33 mouse cellular contexts compared by ENCODE assay signal in the genomic region with DNA sequence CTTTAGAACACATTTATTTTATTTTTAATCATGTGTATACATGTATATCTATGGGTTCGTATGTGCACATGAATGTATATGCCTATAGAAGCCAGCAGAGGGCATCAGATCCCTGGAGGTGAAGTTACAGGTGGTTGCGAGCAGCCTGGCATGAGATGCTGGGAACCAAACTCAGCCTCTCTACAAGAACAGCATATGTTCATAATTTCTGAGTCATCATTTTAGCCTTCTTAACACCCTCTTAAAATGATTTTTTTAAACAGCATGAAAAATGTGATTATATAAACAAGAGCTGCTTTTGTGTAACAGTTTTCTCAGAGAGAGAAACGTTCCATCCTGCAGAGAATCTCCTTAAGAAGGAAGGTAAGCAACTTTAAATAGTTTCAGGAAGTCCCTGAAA. TPM values are rescaled to one million over a fixed set of nuclear protein-coding genes. Genes with fewer than 3 reads are reported as not detected.
DNase-seq lines count a peak whose midpoint lies in the region; ATAC-seq and TF ChIP-seq lines count a peak whose summit lies in the region.
"Had no signal": no experiment of that assay in that cellular context is flagged by ENCODE, and none has a peak within 500 bp of the region (broad histone marks: within the 10 kb centered on the region; RNA-seq: fewer than 3 reads in every experiment).

No protein-coding gene starts in this region.

- no peak overlapping the region for H3K27ac ChIP-seq in heart, adult 2 months
- H3K27ac ChIP-seq in liver, embryonic 11.5 days (ENCODE audit: low read depth, low read length), result no peak overlapping the region
- no peak overlapping the region for H3K27ac ChIP-seq in liver, postnatal 0 days (ENCODE audit: low read depth)
- no peak overlapping the region for H3K27ac ChIP-seq in ES-E14 (ENCODE audit: insufficient read depth, low read depth, low read length, poor library complexity, severe bottlenecking)
- H3K27ac ChIP-seq: forebrain, embryonic 10.5 days; forebrain, embryonic 15.5 days; hindbrain, embryonic 10.5 days; intestine, embryonic 15.5 days; left cerebral cortex, adult 2 months; limb, embryonic 12.5 days; midbrain, embryonic 13.5 days had no signal

- no peak overlapping the region for H3K4me3 ChIP-seq in heart, adult 2 months
- H3K4me3 ChIP-seq in liver, embryonic 11.5 days (ENCODE audit: low read depth, low read length), result no peak overlapping the region
- no peak overlapping the region for H3K4me3 ChIP-seq in liver, postnatal 0 days (ENCODE audit: low read depth, low read length)
- no peak overlapping the region for H3K4me3 ChIP-seq in ES-E14 (ENCODE audit: insufficient read depth in 1 of 2, low read depth in 1 of 2, low read length in 2 of 2, poor library complexity in 1 of 2, severe bottlenecking in 1 of 2)
- H3K4me3 ChIP-seq: forebrain, embryonic 10.5 days; forebrain, embryonic 15.5 days; hindbrain, embryonic 10.5 days; intestine, embryonic 15.5 days; left cerebral cortex, adult 2 months; limb, embryonic 12.5 days; megakaryocyte, embryonic 14.5 days; midbrain, embryonic 13.5 days had no signal

- H3K4me2 ChIP-seq in liver, embryonic 11.5 days, result no peak overlapping the region
- H3K4me2 ChIP-seq in liver, postnatal 0 days (ENCODE audit: low read depth, low read length), result no peak overlapping the region
- H3K4me2 ChIP-seq: forebrain, embryonic 15.5 days; intestine, embryonic 15.5 days; limb, embryonic 12.5 days; midbrain, embryonic 13.5 days had no signal

- no peaks in the 10 kb centered on the region for H3K27me3 ChIP-seq in heart, adult 2 months (ENCODE audit: control insufficient read depth, insufficient read depth, low read length)
- H3K27me3 ChIP-seq in liver, embryonic 11.5 days (replicated peaks; ENCODE audit: control insufficient read depth, insufficient read depth, low read length), result no peaks in the 10 kb centered on the region
- H3K27me3 ChIP-seq in liver, postnatal 0 days (ENCODE audit: insufficient read depth, low read length), result no peaks in the 10 kb centered on the region
- H3K27me3 ChIP-seq: forebrain, embryonic 15.5 days; intestine, embryonic 15.5 days; limb, embryonic 12.5 days; midbrain, embryonic 13.5 days had no signal

- DNase-seq in heart, adult 11 months, result peak; percentile 41
- DNase-seq in heart, adult 2 months, result no peak
- DNase-seq in liver, embryonic 11.5 days (ENCODE audit: low spot score), result peak; percentile 14
- no peak for DNase-seq in liver, postnatal 0 days
- DNase-seq in ES-E14 (ENCODE audit: low read depth, low spot score), result no peak
- DNase-seq in brain, embryonic 14.5 days (ENCODE audit: low read depth), result no peak
- DNase-seq in spleen, adult 18-20 months, result no peak
- DNase-seq: adrenal gland, adult 2 months; adrenal gland, postnatal 36 days; cerebellum, adult 2 months; cerebellum, postnatal 25 days; gastrocnemius, postnatal 25 days; heart, adult 18-20 months; heart, postnatal 14 days; kidney, adult 2 months; lung, postnatal 4 days; right cerebral cortex, postnatal 14 days; thymus, adult 2 months; thymus, postnatal 36 days had no signal

- TF ChIP-seq POLR2A in heart, adult 2 months (IDR thresholded peaks at IDR 0.05; ENCODE audit: insufficient read depth, low read depth, low read length), result no peak
- no peak for TF ChIP-seq POLR2A in brain, embryonic 14.5 days (IDR thresholded peaks at IDR 0.05; ENCODE audit: borderline replicate concordance, extremely low read depth, insufficient read depth, insufficient read length, poor library complexity, severe bottlenecking)

- peaks cover 5% of the 10 kb centered on the region for H3K36me3 ChIP-seq in heart, adult 2 months (ENCODE audit: control insufficient read depth, insufficient read depth, low read length)
- H3K36me3 ChIP-seq in liver, embryonic 11.5 days (ENCODE audit: control insufficient read depth, insufficient read depth, low read length), result no peaks in the 10 kb centered on the region
- H3K36me3 ChIP-seq in liver, postnatal 0 days (replicated peaks; ENCODE audit: insufficient read depth, low read length), result no peaks in the 10 kb centered on the region
- H3K36me3 ChIP-seq in ES-E14 (ENCODE audit: control insufficient read depth, insufficient read depth, low read length, poor library complexity, severe bottlenecking), result no peaks in the 10 kb centered on the region
- H3K36me3 ChIP-seq: forebrain, embryonic 10.5 days; forebrain, embryonic 15.5 days; hindbrain, embryonic 10.5 days; intestine, embryonic 15.5 days; limb, embryonic 12.5 days; midbrain, embryonic 13.5 days had no signal

- TF ChIP-seq CTCF in heart, adult 2 months (IDR thresholded peaks at IDR 0.05), result no peak
- TF ChIP-seq CTCF in liver, postnatal 0 days (IDR thresholded peaks at IDR 0.05; ENCODE audit: low read depth), result no peak
- 0 out of 2 replicates have a peak, but pooled peaks have one; percentile 2 for TF ChIP-seq CTCF in brain, embryonic 14.5 days (IDR thresholded peaks at IDR 0.05; ENCODE audit: borderline replicate concordance, extremely low read depth, insufficient read depth, insufficient read length)

- 89% methylated on average over 3 of the region's 3 CpGs for WGBS in heart, adult 2 months
- 84% methylated on average over 3 of the region's 3 CpGs for WGBS in liver, embryonic 11.5 days
- 77% methylated on average over 3 of the region's 3 CpGs for WGBS in liver, postnatal 0 days (ENCODE audit: insufficient replicate concordance)

- no peak for TF ChIP-seq EP300 in heart, adult 2 months (IDR thresholded peaks at IDR 0.05; ENCODE audit: insufficient read depth, low read depth, low read length)
- TF ChIP-seq EP300 in liver, postnatal 0 days (IDR thresholded peaks at IDR 0.05; ENCODE audit: low read depth), result no peak

- no peak for ATAC-seq in liver, embryonic 11.5 days (replicated peaks; ENCODE audit: low FRiP score)
- no peak for ATAC-seq in liver, postnatal 0 days
- no peak for ATAC-seq in erythroid progenitor cell, adult 5-6 weeks (replicated peaks; ENCODE audit: low FRiP score, poor library complexity, severe bottlenecking)
- ATAC-seq: activated CD4-positive, CD25-positive, alpha-beta regulatory T cell, adult 4 months; forebrain, embryonic 15.5 days; hindbrain, embryonic 16.5 days; intestine, embryonic 15.5 days; midbrain, embryonic 13.5 days had no signal

- no peaks in the 10 kb centered on the region for H3K79me2 ChIP-seq in heart, adult 2 months (replicated peaks; ENCODE audit: control insufficient read depth, insufficient read depth, low read length)

- H3K4me1 ChIP-seq in heart, adult 2 months (ENCODE audit: control insufficient read depth, insufficient read depth, low read length), result peaks cover 2% of the 10 kb centered on the region
- no peaks in the 10 kb centered on the region for H3K4me1 ChIP-seq in liver, embryonic 11.5 days (replicated peaks; ENCODE audit: control insufficient read depth, insufficient read depth, low read length)
- no peaks in the 10 kb centered on the region for H3K4me1 ChIP-seq in liver, postnatal 0 days (ENCODE audit: insufficient read depth)
- H3K4me1 ChIP-seq in ES-E14 (ENCODE audit: control insufficient read depth in 2 of 2, insufficient read depth in 2 of 2, low read length in 2 of 2, poor library complexity in 1 of 2), result no peaks in the 10 kb centered on the region
- H3K4me1 ChIP-seq: forebrain, embryonic 10.5 days; forebrain, embryonic 15.5 days; hindbrain, embryonic 10.5 days; intestine, embryonic 15.5 days; limb, embryonic 12.5 days; midbrain, embryonic 13.5 days had no signal

- H3K9ac ChIP-seq in heart, adult 2 months (ENCODE audit: low read depth, low read length), result no peak overlapping the region
- no peak overlapping the region for H3K9ac ChIP-seq in liver, embryonic 11.5 days (ENCODE audit: low read depth, low read length)
- no peak overlapping the region for H3K9ac ChIP-seq in liver, postnatal 0 days (replicated peaks)
- no peak overlapping the region for H3K9ac ChIP-seq in ES-E14 (ENCODE audit: insufficient read depth, low read depth, low read length, poor library complexity, severe bottlenecking)
- H3K9ac ChIP-seq: forebrain, embryonic 15.5 days; intestine, embryonic 15.5 days; limb, embryonic 12.5 days; midbrain, embryonic 13.5 days had no signal

- H3K9me3 ChIP-seq in liver, embryonic 11.5 days (ENCODE audit: control insufficient read depth, low read length), result no peaks in the 10 kb centered on the region
- peaks cover 6% of the 10 kb centered on the region for H3K9me3 ChIP-seq in liver, postnatal 0 days (ENCODE audit: low read length)
- no peaks in the 10 kb centered on the region for H3K9me3 ChIP-seq in ES-E14 (ENCODE audit: control insufficient read depth, insufficient read depth, low read depth, low read length)
- H3K9me3 ChIP-seq: forebrain, embryonic 10.5 days; forebrain, embryonic 15.5 days; hindbrain, embryonic 10.5 days; intestine, embryonic 15.5 days; midbrain, embryonic 13.5 days had no signal

- in situ Hi-C loops in ES-E14 (cut with MboI; ENCODE audit: low sequenced_read_pairs in 2 of 2, unreplicated experiment in 2 of 2), result no loop called here

- intact Hi-C loops in heart, adult 2 months (cut with DNase I), result no loop called here

TF ChIP-seq in ES-E14, 5 proteins besides CTCF, POLR2A, EP300 and RAD21:
- TF ChIP-seq HCFC1 (IDR thresholded peaks at IDR 0.05; ENCODE audit: borderline replicate concordance, insufficient read depth, low read length), result no peak
- peak; percentile 99 for TF ChIP-seq MAFK (IDR thresholded peaks at IDR 0.05; ENCODE audit: insufficient read depth, low read depth, low read length)
- no peak for TF ChIP-seq ZNF384 (IDR thresholded peaks at IDR 0.05; ENCODE audit: low read depth, low read length)
- no peak for TF ChIP-seq CHD2 (IDR thresholded peaks at IDR 0.05; ENCODE audit: low read depth, low read length)
- TF ChIP-seq ZC3H11A (IDR thresholded peaks at IDR 0.05; ENCODE audit: borderline replicate concordance, low read depth, low read length), result 0 out of 2 replicates have a peak, but pooled peaks have one; percentile 6

RNA-seq across cellular contexts. Expression of a gene that starts 40.2 kb away (rescaled TPM):
- under 1 TPM; 0.26 to 0.41 TPM for total RNA-seq in heart, adult 2 months (2021)
- polyA plus RNA-seq in heart, adult 2 months (2012; rRNA removed), result 0.25 and 0.79 TPM in 2 replicates
- 0.27 and 0.47 TPM in 2 replicates for polyA plus RNA-seq in liver, embryonic 11.5 days (2014; fragmentation: Nextera tagmentation; extraction: Ambion mirVana)
- not detected in 2 replicates for polyA plus RNA-seq in liver, postnatal 0 days (2015; fragmentation: Nextera tagmentation; extraction: Ambion mirVana)
- not detected in 2 replicates for total RNA-seq in ES-E14 (2012; rRNA removed)
- polyA plus RNA-seq in brain, embryonic 14.5 days (2012; rRNA removed), result 4.7 and 7.6 TPM in 2 replicates
- not detected in 2 replicates for total RNA-seq in erythroid progenitor cell, adult 5-6 weeks (2015; ENCODE audit: low replicate concordance)
- total RNA-seq in erythroid progenitor cell, adult 5-6 weeks (2017; ENCODE audit: low replicate concordance), result not detected in 2 replicates
- total RNA-seq: gastrocnemius, adult 18-20 months; gastrocnemius, postnatal 25 days; heart, adult 18-20 months; liver, adult 2 months; monocyte, adult 5-6 weeks had no signal
- polyA plus RNA-seq: activated CD4-positive, CD25-positive, alpha-beta regulatory T cell, adult 4 months; kidney, adult 2 months; limb, embryonic 12.5 days; liver, adult 2 months had no signal

Comparison
In these comparisons a context has a peak if more than half of its experiments do, and no peak if none do; other contexts are left out.
1. DNase-seq: peak in heart, adult 11 months (single experiment) and liver, embryonic 11.5 days (single experiment); none in heart, adult 2 months (0 of 2), liver, postnatal 0 days (single experiment), ES-E14 (single experiment), brain, embryonic 14.5 days (single experiment) and spleen, adult 18-20 months (0 of 2).